Mouse (Mus musculus) thymus, adult 2 months (tissue): Measurements from ENCODE around the gene Rcc2. TPM values are rescaled to one million over a fixed set of nuclear protein-coding genes. Genes with fewer than 3 reads are reported as not detected.

Source experiments
- DNase-seq: peaks from one replicate; pipeline ENCODE4 v3.0.0; 2021
- H3K27ac ChIP-seq: fragments of 200-500 bp; 2 replicates; pipeline ENCODE4 v1.5.1; 2012; ENCODE audit warnings: low read length, control low read depth; ENCODE audit not compliant: control insufficient read depth, insufficient read depth
- H3K27me3 ChIP-seq: fragments of 200-500 bp; 2 replicates; pipeline ENCODE4 v1.6.1; 2012; ENCODE audit warnings: mild to moderate bottlenecking, low read length, moderate library complexity, mixed read lengths; ENCODE audit not compliant: control insufficient read depth, insufficient read depth
- H3K36me3 ChIP-seq: fragments of 200-500 bp; 2 replicates; pipeline ENCODE4 v1.6.1; 2012; ENCODE audit warnings: mild to moderate bottlenecking, low read length, moderate library complexity; ENCODE audit not compliant: control insufficient read depth, insufficient read depth
- H3K4me1 ChIP-seq: fragments of 200-500 bp; replicated peaks from 2 replicates; pipeline ENCODE4 v1.6.1; 2012; ENCODE audit warnings: low read length; ENCODE audit not compliant: control insufficient read depth, insufficient read depth
- H3K4me3 ChIP-seq: fragments of 200-500 bp; 2 replicates; pipeline ENCODE4 v1.5.1; 2012; ENCODE audit warnings: mild to moderate bottlenecking, low read length, control low read depth, moderate library complexity; ENCODE audit not compliant: control insufficient read depth, insufficient read depth
- CTCF ChIP-seq: fragments of 200-500 bp; IDR thresholded peaks from 2 replicates; pipeline ENCODE4 v1.5.1; 2012; ENCODE audit warnings: mild to moderate bottlenecking, control low read depth, low read length, moderate library complexity, borderline replicate concordance; ENCODE audit not compliant: control insufficient read depth, poor library complexity, insufficient read depth; ENCODE audit errors: extremely low read depth
- POLR2A ChIP-seq: fragments of 200-500 bp; IDR thresholded peaks from 2 replicates; pipeline ENCODE4 v1.6.1; 2012; ENCODE audit warnings: mild to moderate bottlenecking, low read length, control low read depth, moderate library complexity; ENCODE audit not compliant: control insufficient read depth, poor library complexity, insufficient read depth; ENCODE audit errors: extremely low read depth
- WGBS: fragments of 180-500 bp; shearing (Covaris S2); methylation state at CpG from one replicate; pipeline ENCODE4 v1.1.7; 2018; 5-methylcytosine and 5-hydroxymethylcytosine counted together
- polyA plus RNA-seq: library from polyadenylated mRNA; depleted of rRNA; stranded (reverse); fragments of >200 nt; gene quantifications from 2 replicates; pipeline ENCODE4 v1.2.3, GENCODE M21; 2012

Rcc2 gene
- polyA plus RNA-seq, 1 experiment = 211 TPM

- DNase-seq = no peak
- H3K36me3 ChIP-seq = no peaks in the 10 kb centered on the region
- no peak overlapping the region for H3K27ac ChIP-seq
- TF ChIP-seq POLR2A = no peak
- TF ChIP-seq CTCF = no peak
- WGBS = 42% methylated on average over 1 of the region's 1 CpGs
- H3K27me3 ChIP-seq = no peaks in the 10 kb centered on the region
- no peak overlapping the region for H3K4me3 ChIP-seq
- peaks cover 17% of the 10 kb centered on the region for H3K4me1 ChIP-seq
These were observed 5.7 kb upstream of the Rcc2 start for GRCm38 (mm10) chr4:140694551-140695060.

GRCm38 (mm10) chr4:140695146-140695545, 5.2 kb upstream of the Rcc2 start:
- Histone ChIP-seq H3K4me3 (no peak overlapping the region), H3K36me3 (no peaks in the 10 kb centered on the region), H3K27me3 (no peaks in the 10 kb centered on the region), H3K4me1 (peaks cover 20% of the 10 kb centered on the region), H3K27ac (no peak overlapping the region)
- WGBS = 97% methylated on average over 7 of the region's 7 CpGs
- no peak for DNase-seq
- TF ChIP-seq CTCF = no peak
- TF ChIP-seq POLR2A = no peak

GRCm38 (mm10) chr4:140695675-140696585, 4.4 kb upstream of the Rcc2 start:
- Histone ChIP-seq H3K27ac (peak overlapping the region; percentile 50; the same call in 1 of the 2 replicates), H3K4me3 (no peak overlapping the region), H3K27me3 (no peaks in the 10 kb centered on the region), H3K4me1 (peaks cover 19% of the 10 kb centered on the region), H3K36me3 (no peaks in the 10 kb centered on the region)
- TF ChIP-seq POLR2A (no peak), CTCF (no peak)
- WGBS = 40% methylated on average over 14 of the region's 14 CpGs
- no peak for DNase-seq

- peak overlapping the region; percentile 52; the same call in 1 of the 2 replicates for H3K27ac ChIP-seq
- peak overlapping the region; percentile 34 for H3K4me3 ChIP-seq
- DNase-seq = peak; percentile 56
- TF ChIP-seq POLR2A = 0 out of 2 replicates have a peak, but pooled peaks have one; percentile 31
- no peak for TF ChIP-seq CTCF
- no peaks in the 10 kb centered on the region for H3K27me3 ChIP-seq
- H3K36me3 ChIP-seq = no peaks in the 10 kb centered on the region
- 5% methylated on average over 29 of the region's 29 CpGs for WGBS
- H3K4me1 ChIP-seq = peaks cover 29% of the 10 kb centered on the region
These were observed 757 bp upstream of the Rcc2 start for GRCm38 (mm10) chr4:140699441-140700127.

- Histone ChIP-seq H3K27ac (peak overlapping the region; percentile 91), H3K4me1 (peaks cover 25% of the 10 kb centered on the region), H3K27me3 (no peaks in the 10 kb centered on the region), H3K36me3 (no peaks in the 10 kb centered on the region), H3K4me3 (peak overlapping the region; percentile 75)
- 2% methylated on average over 61 of the region's 61 CpGs for WGBS
- TF ChIP-seq POLR2A (peak; percentile 59; the same call in 1 of the 2 replicates), CTCF (peak; percentile 85; the same call in 1 of the 2 replicates)
- DNase-seq = peak; percentile 73
These were observed 841 bp downstream of the Rcc2 start for GRCm38 (mm10) chr4:140701049-140701715.
